Mouse (Mus musculus) stomach, postnatal 0 days (tissue): ENCODE data around the gene Rps6ka5. TPM values are rescaled to one million over a fixed set of nuclear protein-coding genes. Genes with fewer than 3 reads are reported as not detected.

Experiments
- ATAC-seq: fragments of 200-750 bp; cut with Nextera tagmentation; 2 replicates; pipeline ENCODE4 v1.8.0; 2017; ENCODE audit not compliant: low FRiP score, low TSS enrichment
- DNase-seq: peaks from one replicate; pipeline ENCODE4 v3.0.0-alpha.2; 2016; ENCODE audit warnings: low spot score
- H3K27ac ChIP-seq: fragments of 300-500 bp; sonication (generic); replicated peaks from 2 replicates; pipeline ENCODE4 v1.5.1; 2014; ENCODE audit warnings: mild to moderate bottlenecking, control low read depth
- H3K27me3 ChIP-seq: fragments of 300-500 bp; sonication (generic); 2 replicates; pipeline ENCODE4 v1.6.1; 2014; ENCODE audit warnings: low read length; ENCODE audit not compliant: control insufficient read depth, insufficient read depth
- H3K36me3 ChIP-seq: fragments of 300-500 bp; sonication (generic); 2 replicates; pipeline ENCODE4 v1.6.1; 2014; ENCODE audit warnings: low read length, mixed read lengths; ENCODE audit not compliant: control insufficient read depth, insufficient read depth
- H3K4me1 ChIP-seq: fragments of 300-500 bp; sonication (generic); replicated peaks from 2 replicates; pipeline ENCODE4 v1.6.1; 2014; ENCODE audit warnings: antibody characterized with exemption; ENCODE audit not compliant: control insufficient read depth, insufficient read depth
- H3K4me2 ChIP-seq: fragments of 300-500 bp; sonication (generic); replicated peaks from 2 replicates; pipeline ENCODE4 v1.6.1; 2014; ENCODE audit warnings: low read depth, mild to moderate bottlenecking, control low read depth, moderate library complexity
- H3K4me3 ChIP-seq: fragments of 300-500 bp; sonication (generic); 2 replicates; pipeline ENCODE4 v1.5.1; 2014; ENCODE audit warnings: low read depth, low read length, control low read depth
- H3K9ac ChIP-seq: fragments of 300-500 bp; sonication (generic); 2 replicates; pipeline ENCODE4 v1.6.1; 2014; ENCODE audit warnings: mild to moderate bottlenecking, low read length, control low read depth, mixed read lengths
- H3K9me3 ChIP-seq: fragments of 300-500 bp; sonication (generic); 2 replicates; pipeline ENCODE4 v1.6.1; 2016; ENCODE audit warnings: low read length; ENCODE audit not compliant: control insufficient read depth
- CTCF ChIP-seq: IDR thresholded peaks from 2 replicates; pipeline ENCODE4 v1.5.1; 2016; ENCODE audit warnings: antibody characterized with exemption, low read depth, mild to moderate bottlenecking, moderate library complexity
- EP300 ChIP-seq: optimal IDR thresholded peaks from 2 replicates; pipeline ENCODE3; 2016; ENCODE audit warnings: antibody characterized with exemption
- WGBS: fragments of 180-500 bp; shearing (Covaris S2); extraction: QIAGEN DNeasy Blood & Tissue Kit; methylation state at CpG from one replicate; pipeline ENCODE4 v1.1.7; 2014; 5-methylcytosine and 5-hydroxymethylcytosine counted together
- polyA plus RNA-seq: library from polyadenylated mRNA; unstranded; fragments of >200 nt; fragmentation: Nextera tagmentation; extraction: Ambion mirVana; gene quantifications from 2 replicates; pipeline ENCODE4 v1.2.1, GENCODE M21; 2015

Rps6ka5 gene
- polyA plus RNA-seq, 1 experiment from 2014 or later, result 1.4 TPM

DNA sequence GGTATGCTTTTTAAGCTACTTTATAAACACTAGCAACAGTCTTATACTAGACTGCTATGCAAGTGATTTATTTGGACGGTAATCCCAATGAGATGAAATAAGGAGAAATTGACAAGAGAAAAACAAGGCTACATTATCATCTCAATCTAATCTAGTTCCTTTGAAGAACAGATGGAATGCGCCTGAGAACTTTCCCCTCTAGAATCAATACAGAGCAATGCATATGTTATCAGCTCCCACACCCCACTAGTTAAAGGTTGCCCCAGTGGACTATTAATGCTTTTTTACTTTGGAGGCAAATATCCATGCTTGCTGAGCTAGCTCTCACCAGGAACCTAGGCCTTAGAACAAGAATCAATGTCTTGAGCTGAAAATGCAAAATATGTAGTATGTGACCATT, 19.5 kb downstream of the Rps6ka5 start:
- H3K27me3 ChIP-seq, result no peaks in the 10 kb centered on the region
- H3K27ac ChIP-seq, result no peak overlapping the region
- DNase-seq (no peak), ATAC-seq (no peak)
- no peak overlapping the region for H3K4me2 ChIP-seq
- H3K4me3 ChIP-seq, result no peak overlapping the region
- WGBS, result 72% methylated on average over 2 of the region's 2 CpGs
- TF ChIP-seq CTCF (no peak), EP300 (no peak)
- no peaks in the 10 kb centered on the region for H3K9me3 ChIP-seq
- no peak overlapping the region for H3K9ac ChIP-seq
- H3K36me3 ChIP-seq, result no peaks in the 10 kb centered on the region
- H3K4me1 ChIP-seq, result no peaks in the 10 kb centered on the region

DNA sequence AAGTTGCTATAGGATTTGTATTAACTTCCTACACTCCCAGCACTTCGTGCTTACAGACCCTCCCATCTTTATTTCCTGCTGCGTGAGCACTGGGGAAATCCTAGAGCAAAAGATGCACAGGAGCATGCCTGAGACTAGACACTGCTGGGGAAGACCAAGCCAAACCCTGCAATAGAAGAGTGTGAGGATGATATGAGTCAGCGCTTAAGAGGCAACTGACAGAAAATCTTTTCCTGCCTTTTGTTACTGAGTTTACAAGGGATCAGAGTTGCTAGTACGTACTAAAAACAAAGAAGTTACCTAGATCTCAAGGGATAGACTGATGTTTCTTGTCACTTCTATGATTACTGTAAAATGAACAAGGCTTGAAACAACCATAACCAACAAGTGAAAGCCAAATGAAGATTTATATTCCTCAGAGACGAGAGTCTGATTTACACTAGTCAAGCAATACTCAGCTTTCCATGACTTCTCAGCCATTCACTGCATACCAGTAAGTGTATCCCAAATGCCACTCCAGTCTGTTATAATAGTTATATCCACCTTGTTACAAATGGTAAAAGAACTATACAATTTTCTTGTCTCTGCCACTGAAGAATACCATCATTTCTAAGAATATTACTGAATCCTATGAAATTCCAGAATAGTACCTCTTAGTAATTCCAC, 21.6 kb downstream of the Rps6ka5 start:
- no peaks in the 10 kb centered on the region for H3K36me3 ChIP-seq
- H3K27ac ChIP-seq, result no peak overlapping the region
- TF ChIP-seq EP300 (no peak), CTCF (no peak)
- no peaks in the 10 kb centered on the region for H3K27me3 ChIP-seq
- H3K4me1 ChIP-seq, result no peaks in the 10 kb centered on the region
- H3K9ac ChIP-seq, result no peak overlapping the region
- DNase-seq, result no peak
- H3K9me3 ChIP-seq, result no peaks in the 10 kb centered on the region
- no peak for ATAC-seq
- 73% methylated on average over 5 of the region's 5 CpGs for WGBS
- H3K4me2 ChIP-seq, result no peak overlapping the region
- H3K4me3 ChIP-seq, result no peak overlapping the region

DNA sequence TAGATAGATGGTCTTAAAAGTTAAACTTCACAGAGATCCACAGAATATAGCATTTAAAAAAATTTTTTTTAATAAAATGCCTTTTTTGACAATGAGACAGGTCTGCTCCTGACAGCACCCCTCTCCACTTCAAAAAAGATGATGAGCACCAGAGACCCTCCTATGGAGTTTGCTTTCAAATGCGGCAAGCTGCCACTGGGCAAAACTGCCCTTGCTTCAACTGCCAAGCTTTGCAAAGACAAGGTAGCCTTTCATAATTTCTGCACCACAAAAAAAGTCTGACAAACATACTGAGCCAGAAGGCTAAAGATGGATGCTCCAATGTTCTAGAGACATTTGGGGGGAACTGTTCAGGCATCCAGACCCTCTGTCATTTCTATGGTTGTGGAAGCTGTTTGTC, 28.8 kb downstream of the Rps6ka5 start:
- H3K4me1 ChIP-seq, result no peaks in the 10 kb centered on the region
- no peak overlapping the region for H3K4me2 ChIP-seq
- H3K27ac ChIP-seq, result no peak overlapping the region
- TF ChIP-seq EP300, result no peak
- no peak for TF ChIP-seq CTCF
- H3K4me3 ChIP-seq, result no peak overlapping the region
- no peak for DNase-seq
- no peak overlapping the region for H3K9ac ChIP-seq
- 86% methylated on average over 1 of the region's 1 CpGs for whole genome bisulfite sequencing
- no peaks in the 10 kb centered on the region for H3K36me3 ChIP-seq
- no peaks in the 10 kb centered on the region for H3K9me3 ChIP-seq
- ATAC-seq, result no peak
- no peaks in the 10 kb centered on the region for H3K27me3 ChIP-seq

DNA sequence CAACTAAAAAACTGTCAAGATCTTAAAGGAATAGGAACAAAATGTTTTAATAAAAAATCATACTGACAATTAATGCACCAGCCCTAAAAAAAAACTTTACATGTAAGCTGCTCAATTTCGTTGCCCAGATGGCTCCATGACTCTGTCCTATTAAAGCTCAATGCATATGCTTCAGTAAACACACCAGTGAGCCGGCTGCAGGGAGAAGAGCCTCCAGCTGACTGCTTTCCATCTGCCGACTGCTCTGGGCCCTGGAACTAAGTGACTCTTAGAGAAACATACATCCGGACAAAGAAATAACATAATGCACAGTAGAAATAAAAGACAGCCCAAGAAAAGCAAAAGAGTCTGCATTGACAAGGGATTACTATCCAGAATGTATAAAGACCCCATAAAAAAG, 30.2 kb downstream of the Rps6ka5 start:
- WGBS, result 30% methylated on average over 4 of the region's 4 CpGs
- H3K4me3 ChIP-seq, result no peak overlapping the region
- H3K4me1 ChIP-seq, result no peaks in the 10 kb centered on the region
- no peak for ATAC-seq
- H3K9ac ChIP-seq, result no peak overlapping the region
- no peak overlapping the region for H3K27ac ChIP-seq
- no peaks in the 10 kb centered on the region for H3K9me3 ChIP-seq
- DNase-seq, result no peak
- no peaks in the 10 kb centered on the region for H3K27me3 ChIP-seq
- no peak overlapping the region for H3K4me2 ChIP-seq
- TF ChIP-seq CTCF, result no peak
- no peak for TF ChIP-seq EP300
- H3K36me3 ChIP-seq, result no peaks in the 10 kb centered on the region

DNA sequence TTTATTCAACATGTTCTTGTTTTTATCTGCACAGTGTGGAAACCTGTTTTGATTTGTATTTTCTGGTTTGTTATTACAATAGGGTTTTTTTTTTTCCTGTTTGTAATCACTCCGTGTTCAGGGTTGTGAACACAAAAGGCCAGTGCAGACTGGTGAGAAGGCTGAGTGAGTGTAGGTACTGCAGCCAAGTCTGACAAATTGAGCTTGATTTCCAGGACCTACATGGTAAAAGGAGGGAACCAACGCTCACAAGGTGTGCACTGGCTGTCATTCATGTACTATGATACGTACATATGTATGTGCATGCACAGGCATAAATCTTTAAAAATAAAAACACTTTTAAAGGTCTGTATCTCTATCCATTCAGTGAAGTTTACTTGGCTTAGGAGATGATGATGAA, 31.5 kb downstream of the Rps6ka5 start:
- H3K9ac ChIP-seq, result no peak overlapping the region
- no peak overlapping the region for H3K27ac ChIP-seq
- ATAC-seq (no peak), DNase-seq (no peak)
- H3K36me3 ChIP-seq, result no peaks in the 10 kb centered on the region
- TF ChIP-seq CTCF (no peak), EP300 (no peak)
- no peak overlapping the region for H3K4me3 ChIP-seq
- H3K4me1 ChIP-seq, result no peaks in the 10 kb centered on the region
- WGBS, result 74% methylated on average over 3 of the region's 3 CpGs
- no peaks in the 10 kb centered on the region for H3K9me3 ChIP-seq
- no peaks in the 10 kb centered on the region for H3K27me3 ChIP-seq
- no peak overlapping the region for H3K4me2 ChIP-seq

DNA sequence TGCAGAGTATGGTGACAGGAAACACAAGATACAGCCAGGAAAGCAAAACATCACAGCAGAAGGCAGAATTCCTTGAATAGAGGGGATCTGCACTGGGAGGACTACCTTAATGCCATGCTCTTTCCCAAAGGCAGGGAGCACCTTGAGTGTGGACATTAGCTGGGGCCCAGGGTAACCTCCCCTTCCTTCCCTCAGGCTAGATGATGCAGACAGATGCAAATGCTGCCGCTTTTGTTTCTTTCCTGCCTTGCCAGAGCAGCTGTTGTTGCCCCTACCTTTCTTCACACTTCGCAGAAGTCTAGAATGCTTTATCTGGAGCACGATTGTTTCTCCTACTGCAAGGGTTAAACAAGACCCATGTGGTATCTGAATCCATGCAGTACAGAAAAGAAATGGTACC, 34.6 kb downstream of the Rps6ka5 start:
- Histone ChIP-seq H3K27ac (no peak overlapping the region), H3K27me3 (no peaks in the 10 kb centered on the region), H3K4me1 (no peaks in the 10 kb centered on the region), H3K9me3 (no peaks in the 10 kb centered on the region), H3K4me3 (no peak overlapping the region), H3K36me3 (no peaks in the 10 kb centered on the region), H3K4me2 (no peak overlapping the region), H3K9ac (no peak overlapping the region)
- WGBS, result 63% methylated on average over 3 of the region's 3 CpGs
- DNase-seq, result no peak
- TF ChIP-seq CTCF, result no peak
- TF ChIP-seq EP300, result no peak
- ATAC-seq, result no peak
